Mouse (Mus musculus) midbrain, postnatal 0 days (tissue): ENCODE measurements around the gene Ltbp1. TPM values are rescaled to one million over a fixed set of nuclear protein-coding genes. Genes with fewer than 3 reads are reported as not detected.

ENCODE experiments used
- ATAC-seq: fragments of 200-750 bp; cut with Nextera tagmentation; 2 replicates; pipeline ENCODE4 v1.8.0; 2017; ENCODE audit warnings: moderate number of reproducible peaks, mild to moderate bottlenecking, moderate TSS enrichment, moderate library complexity; ENCODE audit not compliant: low FRiP score
- DNase-seq: peaks from one replicate; pipeline ENCODE4 v3.0.0-alpha.2; 2015; ENCODE audit warnings: low spot score
- H3K27ac ChIP-seq: fragments of 300-500 bp; sonication (generic); 2 replicates; pipeline ENCODE4 v1.5.1; 2014; ENCODE audit warnings: low read depth, mild to moderate bottlenecking, low read length, mixed read lengths
- H3K27me3 ChIP-seq: fragments of 300-500 bp; sonication (generic); 2 replicates; pipeline ENCODE4 v1.6.1; 2014; ENCODE audit warnings: low read length, control low read depth, mixed read lengths; ENCODE audit not compliant: insufficient read depth
- H3K36me3 ChIP-seq: fragments of 300-500 bp; sonication (generic); 2 replicates; pipeline ENCODE4 v1.6.1; 2014; ENCODE audit warnings: low read length, control low read depth, mixed read lengths; ENCODE audit not compliant: insufficient read depth
- H3K4me1 ChIP-seq: fragments of 300-500 bp; sonication (generic); 2 replicates; pipeline ENCODE4 v1.6.1; 2014; ENCODE audit warnings: mild to moderate bottlenecking, control low read depth, antibody characterized with exemption, low read length, mixed read lengths; ENCODE audit not compliant: insufficient read depth
- H3K4me2 ChIP-seq: fragments of 300-500 bp; sonication (generic); 2 replicates; pipeline ENCODE4 v1.6.1; 2014; ENCODE audit warnings: low read depth, mild to moderate bottlenecking, low read length, mixed read lengths; ENCODE audit not compliant: poor library complexity, severe bottlenecking
- H3K4me3 ChIP-seq: fragments of 300-500 bp; sonication (generic); 2 replicates; pipeline ENCODE4 v1.5.1; 2014; ENCODE audit warnings: low read depth, mild to moderate bottlenecking, low read length, moderate library complexity
- H3K9ac ChIP-seq: fragments of 300-500 bp; sonication (generic); replicated peaks from 2 replicates; pipeline ENCODE4 v1.6.1; 2014; ENCODE audit warnings: mild to moderate bottlenecking, low read length, moderate library complexity, mixed read lengths; ENCODE audit not compliant: poor library complexity, severe bottlenecking
- H3K9me3 ChIP-seq: fragments of 300-500 bp; sonication (generic); 2 replicates; pipeline ENCODE4 v1.6.1; 2016; ENCODE audit warnings: low read length, control low read depth
- CTCF ChIP-seq: IDR thresholded peaks from 2 replicates; pipeline ENCODE4 v1.5.1; 2016; ENCODE audit warnings: antibody characterized with exemption, mild to moderate bottlenecking
- WGBS: fragments of 180-500 bp; shearing (Covaris S2); extraction: QIAGEN DNeasy Blood & Tissue Kit; methylation state at CpG from one replicate; pipeline ENCODE4 v1.1.7; 2014; 5-methylcytosine and 5-hydroxymethylcytosine counted together
- polyA plus RNA-seq: library from polyadenylated mRNA; unstranded; fragments of >200 nt; fragmentation: Nextera tagmentation; extraction: Ambion mirVana; gene quantifications from 2 replicates; pipeline ENCODE4 v1.2.1, GENCODE M21; 2015
- total RNA-seq: library from RNA; depleted of rRNA; stranded (reverse); fragments of >200 nt; gene quantifications from 2 replicates; pipeline ENCODE4 v1.2.3, GENCODE M21; 2014; rRNA removed

Ltbp1 gene
- total RNA-seq = 2.3 and 3.0 TPM in 2 replicates
- 0.89 and 1.0 TPM in 2 replicates for polyA plus RNA-seq

DNA sequence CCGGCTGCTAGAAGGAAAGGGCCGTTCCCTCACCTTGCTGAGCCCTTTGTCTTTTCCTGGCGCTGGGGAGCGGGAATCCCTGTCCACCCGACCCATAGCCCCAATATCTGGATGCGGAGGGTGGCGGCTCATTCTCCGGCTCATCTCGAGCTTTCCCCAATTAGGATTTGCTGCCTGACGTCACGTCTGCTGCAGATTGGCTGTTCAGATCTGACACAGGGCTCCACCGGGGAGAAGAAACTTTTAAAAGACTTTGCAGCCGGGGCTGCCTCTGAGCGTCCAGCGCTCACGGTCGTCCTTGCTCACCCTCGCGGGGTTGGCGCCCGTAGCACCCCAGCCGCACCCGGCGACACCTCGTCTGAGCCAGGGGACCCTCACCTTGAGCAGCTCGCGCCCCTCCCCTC lies at the start of gene Ltbp1:
Gene Ltbp1 (plus strand): TSS at position 288 of the 404 bp plus-strand sequence.
- WGBS = under 1% methylated on average over 27 of the region's 27 CpGs
- H3K4me1 ChIP-seq = no peaks in the 10 kb centered on the region
- peak within 1 kb of the TSS; percentile 50 for H3K9ac ChIP-seq
- peak within 1 kb of the TSS; percentile 77 for H3K4me3 ChIP-seq
- peak within 1 kb of the TSS; percentile 100 for H3K4me2 ChIP-seq
- H3K27ac ChIP-seq = no peak within 1 kb of the TSS
- DNase-seq (peak; percentile 65), ATAC-seq (peak; percentile 84)
- no peaks in the 10 kb centered on the region for H3K9me3 ChIP-seq
- peaks cover 7% of the 10 kb centered on the region for H3K27me3 ChIP-seq
- no peak for TF ChIP-seq CTCF
- no peaks in the 10 kb centered on the region for H3K36me3 ChIP-seq

- H3K27ac ChIP-seq = no peak overlapping the region
- DNase-seq = peak; percentile 44
- H3K4me2 ChIP-seq = no peak overlapping the region
- no peak overlapping the region for H3K9ac ChIP-seq
- ATAC-seq = no peak
- no peak overlapping the region for H3K4me3 ChIP-seq
- 45% methylated on average over 6 of the region's 6 CpGs for WGBS
- H3K36me3 ChIP-seq = no peaks in the 10 kb centered on the region
- H3K4me1 ChIP-seq = no peaks in the 10 kb centered on the region
- H3K9me3 ChIP-seq = no peaks in the 10 kb centered on the region
- no peaks in the 10 kb centered on the region for H3K27me3 ChIP-seq
- TF ChIP-seq CTCF = no peak
These were observed 45.7 kb upstream of the Ltbp1 start for GRCm38 (mm10) chr17:74959481-74960245.

GRCm38 (mm10) chr17:74963222-74963621 lies 42.1 kb upstream of the Ltbp1 start:
- Histone ChIP-seq H3K4me1 (no peaks in the 10 kb centered on the region), H3K27me3 (no peaks in the 10 kb centered on the region), H3K4me3 (no peak overlapping the region), H3K4me2 (no peak overlapping the region), H3K36me3 (no peaks in the 10 kb centered on the region), H3K27ac (no peak overlapping the region), H3K9ac (no peak overlapping the region), H3K9me3 (no peaks in the 10 kb centered on the region)
- WGBS = 97% methylated on average over 8 of the region's 8 CpGs
- DNase-seq = no peak
- ATAC-seq = no peak
- no peak for TF ChIP-seq CTCF

DNA sequence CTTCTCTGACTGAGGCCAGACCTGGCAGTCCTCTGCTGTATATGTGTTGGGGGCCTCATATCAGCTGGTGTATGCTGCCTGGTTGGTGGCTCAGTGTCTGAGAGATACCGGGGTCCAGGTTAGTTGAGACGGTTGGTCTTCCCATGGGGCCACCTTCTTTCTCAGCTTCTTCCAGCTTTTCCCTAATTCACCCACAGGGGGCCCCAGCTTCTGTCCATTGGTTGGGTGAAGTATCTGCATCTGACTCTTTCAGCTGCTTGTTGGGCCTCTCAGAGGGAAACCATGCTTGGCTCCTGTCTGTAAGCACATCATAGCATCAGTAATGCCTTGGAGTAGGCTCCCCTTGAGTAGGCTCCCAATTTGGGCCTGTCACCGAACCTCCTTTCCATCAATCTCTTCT lies 41.5 kb upstream of the Ltbp1 start:
- Histone ChIP-seq H3K9ac (no peak overlapping the region), H3K4me1 (no peaks in the 10 kb centered on the region), H3K4me3 (no peak overlapping the region), H3K27me3 (no peaks in the 10 kb centered on the region), H3K36me3 (no peaks in the 10 kb centered on the region), H3K9me3 (no peaks in the 10 kb centered on the region), H3K4me2 (no peak overlapping the region), H3K27ac (no peak overlapping the region)
- no peak for TF ChIP-seq CTCF
- no peak for ATAC-seq
- WGBS = 96% methylated on average over 3 of the region's 3 CpGs
- no peak for DNase-seq

- Histone ChIP-seq H3K4me2 (no peak overlapping the region), H3K4me3 (no peak overlapping the region), H3K9me3 (no peaks in the 10 kb centered on the region), H3K27ac (no peak overlapping the region), H3K9ac (no peak overlapping the region), H3K4me1 (no peaks in the 10 kb centered on the region), H3K36me3 (no peaks in the 10 kb centered on the region), H3K27me3 (no peaks in the 10 kb centered on the region)
- no peak for TF ChIP-seq CTCF
- DNase-seq (no peak), ATAC-seq (no peak)
- WGBS = 38% methylated on average over 7 of the region's 7 CpGs
These were observed 38.0 kb upstream of the Ltbp1 start for GRCm38 (mm10) chr17:74967298-74967848.

- 50% methylated on average over 9 of the region's 9 CpGs for WGBS
These were observed 37.1 kb upstream of the Ltbp1 start for GRCm38 (mm10) chr17:74968152-74968712.

More at GRCm38 (mm10) chr17:74968152-74968712, 37.1 kb upstream of the Ltbp1 start:
- no peaks in the 10 kb centered on the region for H3K9me3 ChIP-seq
- DNase-seq (no peak), ATAC-seq (no peak)
- no peaks in the 10 kb centered on the region for H3K36me3 ChIP-seq
- H3K4me1 ChIP-seq = no peaks in the 10 kb centered on the region
- H3K4me3 ChIP-seq = no peak overlapping the region
- H3K27ac ChIP-seq = no peak overlapping the region
- no peaks in the 10 kb centered on the region for H3K27me3 ChIP-seq
- H3K4me2 ChIP-seq = 0 out of 2 replicates have a peak overlapping the region, but pooled peaks have one; percentile 21
- no peak overlapping the region for H3K9ac ChIP-seq
- no peak for TF ChIP-seq CTCF
